Mouse (Mus musculus): ENCODE measurements at regions not wholly inside any gene's neighbourhood (a gene's known extent, or its start where the extent isn't known, plus 50 kb on each side); places are given as distances from the start of the nearest gene placed in this dataset.

DNA sequence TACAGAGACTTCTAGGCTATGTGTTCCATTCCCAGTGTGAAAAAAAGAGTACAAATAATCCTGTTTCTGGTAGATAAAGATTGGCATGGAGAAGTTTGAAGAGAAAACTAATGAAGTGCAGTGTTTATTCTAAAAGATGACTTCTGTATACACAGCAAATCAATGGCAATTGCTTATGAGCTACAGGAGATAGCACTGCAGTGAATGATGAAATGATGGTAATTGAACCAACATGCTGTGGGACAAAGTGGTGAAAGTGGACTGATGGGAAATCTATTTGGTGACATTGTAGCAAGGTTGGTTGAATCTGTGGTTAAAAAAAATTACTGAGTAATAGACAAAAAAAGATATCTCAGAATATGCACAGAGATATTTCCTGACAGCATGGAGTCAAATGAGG is 1000.4 kb downstream of the Stpg2 start:
- no peak for TF ChIP-seq CTCF (IDR thresholded peaks at IDR 0.05; ENCODE audit: low read depth, low read length)
- TF ChIP-seq GATA1 (IDR thresholded peaks at IDR 0.05; ENCODE audit: borderline replicate concordance, low read length): no peak
- no peak for TF ChIP-seq TAL1 (conservative IDR thresholded peaks at IDR 0.05; ENCODE audit: low read depth, low read length)
- TF ChIP-seq POLR2AphosphoS5 (IDR thresholded peaks at IDR 0.05; ENCODE audit: insufficient replicate concordance, low read depth, low read length): no peak

All from G1E (cell line).